Mouse (Mus musculus): ENCODE results near the gene Pank2.

GRCm38 (mm10) chr2:131262680-131263670 is 680 bp downstream of the Pank2 start:
- no peak for TF ChIP-seq CTCF (IDR thresholded peaks at IDR 0.05)
- no peak for TF ChIP-seq POLR2A (IDR thresholded peaks at IDR 0.05; ENCODE audit: insufficient read depth, low read depth, low read length)

All from heart, adult 2 months (tissue).